Mouse (Mus musculus) CH12.LX (cell line): Measurements from ENCODE around the gene Cnot3. TPM values are rescaled to one million over a fixed set of nuclear protein-coding genes. Genes with fewer than 3 reads are reported as not detected.
A peak's percentile ranks its signal among the peaks of the same experiment; 100 is the strongest.
"Not testable (repeated sequence)": the region's sequence is repeated elsewhere in the genome, so short reads cannot be mapped to it uniquely, and the experiment has no call there.

Experiments
- DNase-seq: peaks from one replicate; pipeline ENCODE4 v3.0.0-alpha.2; 2013; ENCODE audit errors: extremely low read depth
- H3K27ac ChIP-seq: 2 replicates; pipeline ENCODE4 v1.5.1; 2012; ENCODE audit warnings: low read depth, mild to moderate bottlenecking, control low read depth, moderate library complexity; ENCODE audit not compliant: insufficient read depth
- H3K27me3 ChIP-seq: replicated peaks from 2 replicates; pipeline ENCODE3; 2012; ENCODE audit warnings: inconsistent platforms
- H3K36me3 ChIP-seq, 2 experiments: replicated peaks in 1 of 2; 2 replicates each; pipeline versions ENCODE3 to v1.6.1; 2012; ENCODE audit warnings: inconsistent platforms in 1 of 2, low read length in 1 of 2, mild to moderate bottlenecking in 1 of 2, mixed read lengths in 1 of 2, moderate library complexity in 1 of 2; ENCODE audit not compliant: control insufficient read depth in 1 of 2, insufficient read depth in 1 of 2
- H3K4me1 ChIP-seq, 2 experiments: 2 replicates each; pipeline ENCODE4 v1.6.1; 2012; ENCODE audit warnings: inconsistent platforms in 1 of 2, moderate library complexity in 1 of 2; ENCODE audit not compliant: insufficient read depth in 2 of 2, control insufficient read depth in 1 of 2
- H3K4me2 ChIP-seq: 2 replicates; pipeline ENCODE4 v1.6.1; 2012; ENCODE audit warnings: low read depth, mild to moderate bottlenecking, control low read depth; ENCODE audit not compliant: poor library complexity, insufficient read depth, severe bottlenecking
- H3K4me3 ChIP-seq, 3 experiments: fragments of 150-350 bp in 1 of 3; sonication (generic) in 1 of 3; replicated peaks in 1 of 3; 2 replicates each; pipeline versions ENCODE3 to v1.5.1; 2011 to 2012; ENCODE audit warnings: low read depth in 2 of 3, low read length in 2 of 3, mild to moderate bottlenecking in 2 of 3, moderate library complexity in 2 of 3, control low read depth in 1 of 3, improper control_type of control experiment in 1 of 3, inconsistent platforms in 1 of 3, mixed read lengths in 1 of 3; ENCODE audit not compliant: poor library complexity in 1 of 3
- H3K79me2 ChIP-seq: replicated peaks from 2 replicates; pipeline ENCODE4 v1.6.1; 2012; ENCODE audit warnings: mild to moderate bottlenecking, moderate library complexity; ENCODE audit not compliant: control insufficient read depth, poor library complexity, insufficient read depth, severe bottlenecking; ENCODE audit errors: extremely low read depth
- H3K9ac ChIP-seq: 2 replicates; pipeline ENCODE4 v1.6.1; 2012; ENCODE audit warnings: low read depth, mild to moderate bottlenecking, control low read depth, moderate library complexity; ENCODE audit not compliant: insufficient read depth
- H3K9me3 ChIP-seq: replicated peaks from 2 replicates; pipeline ENCODE3; 2012; ENCODE audit warnings: low read length, inconsistent platforms, mixed read lengths
- BHLHE40 ChIP-seq: IDR thresholded peaks from 2 replicates; pipeline ENCODE4 v1.6.1; 2011; ENCODE audit warnings: mild to moderate bottlenecking, low read depth, low read length, improper control_type of control experiment
- CHD2 ChIP-seq: IDR thresholded peaks from 2 replicates; pipeline ENCODE4 v1.6.1; 2011; ENCODE audit warnings: low read length, improper control_type of control experiment
- CTCF ChIP-seq, 2 experiments: IDR thresholded peaks in 1 of 2; conservative IDR thresholded peaks in 1 of 2; 2 replicates each; pipeline ENCODE4 v1.5.1; 2011 to 2012; ENCODE audit warnings: low read depth in 2 of 2, low read length in 2 of 2, improper control_type of control experiment in 1 of 2, inconsistent platforms in 1 of 2, mild to moderate bottlenecking in 1 of 2, moderate library complexity in 1 of 2
- E2F4 ChIP-seq: IDR thresholded peaks from 2 replicates; pipeline ENCODE4 v1.6.1; 2011; ENCODE audit warnings: low read depth, low read length, improper control_type of control experiment; ENCODE audit not compliant: insufficient replicate concordance
- EP300 ChIP-seq: IDR thresholded peaks from 2 replicates; pipeline ENCODE4 v1.6.1; 2011; ENCODE audit warnings: low read length, improper control_type of control experiment
- ETS1 ChIP-seq: conservative IDR thresholded peaks from 2 replicates; pipeline ENCODE4 v1.6.1; 2012; ENCODE audit warnings: low read depth, mild to moderate bottlenecking, inconsistent platforms, low read length, improper control_type of control experiment, moderate library complexity
- KAT2A ChIP-seq: IDR thresholded peaks from 2 replicates; pipeline ENCODE4 v1.6.1; 2012; ENCODE audit warnings: low read length, improper control_type of control experiment, inconsistent platforms; ENCODE audit not compliant: insufficient replicate concordance
- MAFK ChIP-seq: IDR thresholded peaks from 2 replicates; pipeline ENCODE4 v1.6.1; 2011; ENCODE audit warnings: low read length, improper control_type of control experiment; ENCODE audit not compliant: insufficient replicate concordance
- MAX ChIP-seq: IDR thresholded peaks from 2 replicates; pipeline ENCODE4 v1.6.1; 2011; ENCODE audit warnings: low read length, improper control_type of control experiment
- MAZ ChIP-seq: IDR thresholded peaks from 2 replicates; pipeline ENCODE4 v1.6.1; 2012; ENCODE audit warnings: low read depth, mild to moderate bottlenecking, inconsistent platforms, low read length, improper control_type of control experiment, moderate library complexity
- MEF2A ChIP-seq: IDR thresholded peaks from 2 replicates; pipeline ENCODE4 v1.6.1; 2014; ENCODE audit warnings: low read depth, mild to moderate bottlenecking, inconsistent platforms, low read length, improper control_type of control experiment, borderline replicate concordance
- MXI1 ChIP-seq: IDR thresholded peaks from 2 replicates; pipeline ENCODE4 v1.6.1; 2011; ENCODE audit warnings: mild to moderate bottlenecking, low read depth, low read length, improper control_type of control experiment
- MYC ChIP-seq: IDR thresholded peaks from 2 replicates; pipeline ENCODE4 v1.6.1; 2011; ENCODE audit warnings: low read depth, mild to moderate bottlenecking, improper control_type of control experiment, low read length
- PAX5 ChIP-seq: IDR thresholded peaks from 2 replicates; pipeline ENCODE4 v1.6.1; 2012; ENCODE audit warnings: low read length, inconsistent platforms, mixed read lengths
- POLR2A ChIP-seq: IDR thresholded peaks from 2 replicates; pipeline ENCODE4 v1.6.1; 2011; ENCODE audit warnings: low read depth, mild to moderate bottlenecking, improper control_type of control experiment, low read length
- POLR2AphosphoS2 ChIP-seq: IDR thresholded peaks from 2 replicates; pipeline ENCODE4 v1.6.1; 2011; ENCODE audit warnings: low read depth, low read length, improper control_type of control experiment
- SIN3A ChIP-seq: IDR thresholded peaks from 2 replicates; pipeline ENCODE4 v1.6.1; 2012; ENCODE audit warnings: low read length, improper control_type of control experiment, inconsistent platforms
- SMC3 ChIP-seq: IDR thresholded peaks from 2 replicates; pipeline ENCODE4 v1.6.1; 2011; ENCODE audit warnings: low read depth, low read length, improper control_type of control experiment
- TBP ChIP-seq: conservative IDR thresholded peaks from 2 replicates; pipeline ENCODE4 v1.6.1; 2011; ENCODE audit warnings: low read depth, low read length, improper control_type of control experiment
- TCF12 ChIP-seq: IDR thresholded peaks from 2 replicates; pipeline ENCODE4 v1.6.1; 2014; ENCODE audit warnings: low read depth, mild to moderate bottlenecking, inconsistent platforms, low read length, improper control_type of control experiment
- UBTF ChIP-seq: IDR thresholded peaks from 2 replicates; pipeline ENCODE4 v1.6.1; 2012; ENCODE audit warnings: low read depth, mild to moderate bottlenecking, inconsistent platforms, low read length, improper control_type of control experiment, moderate library complexity
- USF2 ChIP-seq: conservative IDR thresholded peaks from 2 replicates; pipeline ENCODE4 v1.6.1; 2011; ENCODE audit warnings: low read depth, low read length, improper control_type of control experiment
- ZKSCAN1 ChIP-seq: IDR thresholded peaks from 2 replicates; pipeline ENCODE4 v1.6.1; 2012; ENCODE audit warnings: low read depth, inconsistent platforms, low read length, improper control_type of control experiment, borderline replicate concordance
- ZMIZ1 ChIP-seq: IDR thresholded peaks from 2 replicates; pipeline ENCODE4 v1.6.1; 2012; ENCODE audit warnings: low read depth, mild to moderate bottlenecking, inconsistent platforms, low read length, improper control_type of control experiment
- ZNF384 ChIP-seq: IDR thresholded peaks from 2 replicates; pipeline ENCODE4 v1.6.1; 2012; ENCODE audit warnings: low read depth, low read length, improper control_type of control experiment, inconsistent platforms
- dilution Hi-C: fragments of 300-500 bp; cut with MboI; formaldehyde crosslinking; loops from 2 replicates; pipeline ENCODE4 v1.14.3; 2020; ENCODE audit warnings: low sequenced_read_pairs; ENCODE audit not compliant: extremely low pct_unique_long_range_greater_than_20kb, extremely low pct_ligation_motif_present
- in situ Hi-C: fragments of 300-500 bp; cut with MboI; formaldehyde crosslinking; loops from 3 replicates; pipeline ENCODE4 v1.14.3; 2019; ENCODE audit warnings: low sequenced_read_pairs, low pct_ligation_motif_present, low pct_unique_long_range_greater_than_20kb, mixed read lengths
- polyA plus RNA-seq: library from polyadenylated mRNA; unstranded; fragments of >175 nt; gene quantifications from 2 replicates; pipeline ENCODE4 v1.2.1, GENCODE M21; 2012; ENCODE audit warnings: low read depth; ENCODE audit not compliant: insufficient read length
- total RNA-seq, 2 experiments: library from RNA; depleted of rRNA; stranded (reverse); fragments of 300-350 nt in 1 of 2; fragments of >200 nt in 1 of 2; gene quantifications; 2 replicates each; pipeline ENCODE4 v1.2.3; 2012 to 2014

Gene Cnot3
- total and polyA plus RNA-seq, 3 experiments = 10.5 to 68.3 (median 21.1) TPM

GRCm38 (mm10) chr7:3707568-3708413 lies 62.7 kb downstream of the Cnot3 start (continued):
- TF ChIP-seq CHD2 (peak; percentile 91), EP300 (no peak), SMC3 (peak; percentile 15), MAFK (0 out of 2 replicates have a peak, but pooled peaks have one; percentile 55), USF2 (peak; percentile 60), MXI1 (peak; percentile 61; the same call in 1 of the 2 replicates), UBTF (no peak), MEF2A (no peak), MAZ (peak; percentile 62; the same call in 1 of the 2 replicates)

- Histone ChIP-seq H3K79me2 (peaks cover 30% of the 10 kb centered on the region), H3K4me1 (peaks cover 11 to 47% of the 10 kb centered on the region in 2 experiments)
- H3K27ac ChIP-seq, H3K4me2 ChIP-seq, in situ Hi-C loops, H3K27me3 ChIP-seq: not testable (repeated sequence)
- TF ChIP-seq POLR2AphosphoS2 (peak; percentile 70; the same call in 1 of the 2 replicates), ZNF384 (peak; percentile 59), MAFK (0 out of 2 replicates have a peak, but pooled peaks have one; percentile 32), CTCF (conservative IDR thresholded peaks at IDR 0.05 in 1 of 2, IDR thresholded peaks at IDR 0.05 in 1 of 2; ENCODE audit: low read depth in 2 of 2, low read length in 2 of 2) (peak in 1 of 2 experiments; percentile 38; a peak in 2 of 4 replicates), MYC (peak; percentile 58; the same call in 1 of the 2 replicates), POLR2A (0 out of 2 replicates have a peak, but pooled peaks have one; percentile 16), CHD2 (0 out of 2 replicates have a peak, but pooled peaks have one; percentile 2), TBP (0 out of 2 replicates have a peak, but pooled peaks have one; percentile 11)
- TF ChIP-seq, all 38 proteins: peak for 8; not testable (repeated sequence) for 30
- peak; percentile 51 for DNase-seq
- peaks cover 31 to 40% of the 10 kb centered on the region in 2 experiments for H3K36me3 ChIP-seq
- H3K9ac ChIP-seq, dilution Hi-C loops, H3K9me3 ChIP-seq, H3K4me3 ChIP-seq: not testable (repeated sequence)
Observed at GRCm38 (mm10) chr7:3708447-3708980, 63.4 kb downstream of the Cnot3 start.

DNA sequence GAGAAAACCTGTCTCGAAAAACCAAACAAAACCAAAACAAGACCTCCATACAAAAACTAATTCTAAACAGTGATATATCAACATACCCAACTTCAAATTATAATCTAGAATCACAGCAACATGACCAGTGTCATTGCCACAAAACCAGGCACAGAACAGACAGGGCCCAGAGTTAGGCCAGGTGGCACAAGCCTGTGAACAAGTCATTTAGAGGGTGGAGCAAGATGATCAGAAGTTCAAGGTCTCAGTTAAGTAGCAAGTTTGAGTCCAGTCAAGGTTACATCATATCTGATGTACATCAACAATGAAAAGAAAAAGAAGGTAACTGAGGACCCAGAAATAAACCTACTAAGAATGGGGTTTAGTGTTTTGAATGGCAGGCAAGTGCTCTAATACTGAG lies 63.9 kb downstream of the Cnot3 start:
- no peak overlapping the region for H3K27ac ChIP-seq
- H3K4me1 ChIP-seq = peaks cover 11 to 51% of the 10 kb centered on the region in 2 experiments
- H3K9me3 ChIP-seq = no peaks in the 10 kb centered on the region
- peak; percentile 72 for DNase-seq
- H3K79me2 ChIP-seq = peaks cover 29% of the 10 kb centered on the region
- no peak for TF ChIP-seq ZKSCAN1
- TF ChIP-seq ZMIZ1 = peak; percentile 69
- peak; percentile 83 for TF ChIP-seq CHD2
- 0 out of 2 replicates have a peak, but pooled peaks have one; percentile 14 for TF ChIP-seq ETS1
- TF ChIP-seq MAX = no peak
- 0 out of 2 replicates have a peak, but pooled peaks have one; percentile 28 for TF ChIP-seq E2F4
- no peak for TF ChIP-seq CTCF (conservative IDR thresholded peaks at IDR 0.05 in 1 of 2, IDR thresholded peaks at IDR 0.05 in 1 of 2; ENCODE audit: low read depth in 2 of 2, low read length in 2 of 2)
- no peak for TF ChIP-seq KAT2A
- TF ChIP-seq UBTF = no peak
- TF ChIP-seq POLR2AphosphoS2 = peak; percentile 92
- TF ChIP-seq ZNF384 = no peak
- 0 out of 2 replicates have a peak, but pooled peaks have one; percentile 15 for TF ChIP-seq BHLHE40
- no peak for TF ChIP-seq PAX5
- TF ChIP-seq TBP = no peak
- 0 out of 2 replicates have a peak, but pooled peaks have one; percentile 27 for TF ChIP-seq SIN3A
- TF ChIP-seq MEF2A = no peak
- peak; percentile 61 for TF ChIP-seq POLR2A
- TF ChIP-seq TCF12 = no peak
- TF ChIP-seq, all 38 proteins: peak for 8
- H3K9ac ChIP-seq = no peak overlapping the region
- H3K27me3 ChIP-seq = no peaks in the 10 kb centered on the region
- in situ Hi-C loops = no loop called here
- dilution Hi-C loops = no loop called here
- H3K4me2 ChIP-seq = no peak overlapping the region
- H3K36me3 ChIP-seq = peaks cover 31 to 44% of the 10 kb centered on the region in 2 experiments
- no peak overlapping the region for H3K4me3 ChIP-seq
